Mouse (Mus musculus) lung, postnatal 0 days (tissue): Measurements from ENCODE around the gene Ecpas. TPM values are rescaled to one million over a fixed set of nuclear protein-coding genes. Genes with fewer than 3 reads are reported as not detected.

Experiments
- ATAC-seq: fragments of 200-750 bp; cut with Nextera tagmentation; 2 replicates; pipeline ENCODE4 v1.8.0; 2017; ENCODE audit warnings: moderate library complexity
- DNase-seq: peaks from one replicate; pipeline ENCODE4 v3.0.0-alpha.2; 2016; ENCODE audit warnings: low spot score
- H3K27ac ChIP-seq: fragments of 300-500 bp; sonication (generic); 2 replicates; pipeline ENCODE4 v1.5.1; 2014; ENCODE audit warnings: antibody characterized with exemption, mild to moderate bottlenecking, low read length, mixed read lengths
- H3K27me3 ChIP-seq: fragments of 300-500 bp; sonication (generic); replicated peaks from 2 replicates; pipeline ENCODE4 v1.6.1; 2014; ENCODE audit warnings: low read length, mixed read lengths; ENCODE audit not compliant: insufficient read depth
- H3K36me3 ChIP-seq: fragments of 300-500 bp; sonication (generic); 2 replicates; pipeline ENCODE4 v1.6.1; 2014; ENCODE audit warnings: low read length, mixed read lengths; ENCODE audit not compliant: insufficient read depth
- H3K4me1 ChIP-seq: fragments of 300-500 bp; sonication (generic); 2 replicates; pipeline ENCODE4 v1.6.1; 2014; ENCODE audit warnings: antibody characterized with exemption, low read depth, low read length, mixed read lengths; ENCODE audit not compliant: insufficient read depth
- H3K4me2 ChIP-seq: fragments of 300-500 bp; sonication (generic); replicated peaks from 2 replicates; pipeline ENCODE4 v1.6.1; 2014; ENCODE audit warnings: low read depth, mild to moderate bottlenecking, low read length, moderate library complexity, mixed read lengths
- H3K4me3 ChIP-seq: fragments of 300-500 bp; sonication (generic); 2 replicates; pipeline ENCODE4 v1.5.1; 2014; ENCODE audit warnings: low read depth, low read length
- H3K9ac ChIP-seq: fragments of 300-500 bp; sonication (generic); replicated peaks from 2 replicates; pipeline ENCODE4 v1.6.1; 2014; ENCODE audit warnings: low read depth, mild to moderate bottlenecking
- H3K9me3 ChIP-seq: fragments of 300-500 bp; sonication (generic); 2 replicates; pipeline ENCODE4 v1.6.1; 2016; ENCODE audit warnings: low read length, mixed read lengths
- CTCF ChIP-seq: IDR thresholded peaks from 2 replicates; pipeline ENCODE4 v1.5.1; 2016; ENCODE audit warnings: antibody characterized with exemption, mild to moderate bottlenecking
- EP300 ChIP-seq: IDR thresholded peaks from 2 replicates; pipeline ENCODE4 v1.6.1; 2016; ENCODE audit warnings: antibody characterized with exemption, mild to moderate bottlenecking, control low read depth
- WGBS: fragments of 180-500 bp; shearing (Covaris S2); extraction: QIAGEN DNeasy Blood & Tissue Kit; methylation state at CpG from one replicate; pipeline ENCODE4 v1.1.7; 2014; 5-methylcytosine and 5-hydroxymethylcytosine counted together
- polyA plus RNA-seq: library from polyadenylated mRNA; unstranded; fragments of >200 nt; fragmentation: Nextera tagmentation; extraction: Ambion mirVana; gene quantifications from 2 replicates; pipeline ENCODE4 v1.2.1, GENCODE M21; 2015

Gene Ecpas
- polyA plus RNA-seq, 1 experiment from 2014 or later = 15.8 TPM

GRCm38 (mm10) chr4:58898318-58898717, 14.2 kb downstream of the Ecpas start:
- Histone ChIP-seq H3K27ac (no peak overlapping the region), H3K9ac (no peak overlapping the region), H3K4me1 (no peaks in the 10 kb centered on the region; the same call in 1 of the 2 replicates), H3K36me3 (no peaks in the 10 kb centered on the region), H3K4me2 (no peak overlapping the region), H3K4me3 (no peak overlapping the region), H3K9me3 (no peaks in the 10 kb centered on the region), H3K27me3 (no peaks in the 10 kb centered on the region)
- ATAC-seq = no peak
- no peak for DNase-seq
- no peak for TF ChIP-seq CTCF
- TF ChIP-seq EP300 = no peak

- Histone ChIP-seq H3K27ac (no peak overlapping the region), H3K4me3 (no peak overlapping the region), H3K9ac (no peak overlapping the region), H3K4me1 (0 out of 2 replicates have a peak, but pooled peaks cover 3% of the 10 kb centered on the region), H3K9me3 (no peaks in the 10 kb centered on the region), H3K36me3 (no peaks in the 10 kb centered on the region), H3K4me2 (no peak overlapping the region), H3K27me3 (no peaks in the 10 kb centered on the region)
- TF ChIP-seq CTCF (no peak), EP300 (no peak)
- DNase-seq (no peak), ATAC-seq (no peak)
- WGBS = 59% methylated on average over 4 of the region's 4 CpGs
Measured at GRCm38 (mm10) chr4:58897436-58897835, 15.1 kb downstream of the Ecpas start.

- Histone ChIP-seq H3K4me2 (no peak overlapping the region), H3K9me3 (no peaks in the 10 kb centered on the region), H3K4me3 (no peak overlapping the region), H3K27me3 (no peaks in the 10 kb centered on the region), H3K27ac (no peak overlapping the region), H3K36me3 (no peaks in the 10 kb centered on the region), H3K9ac (no peak overlapping the region), H3K4me1 (0 out of 2 replicates have a peak, but pooled peaks cover 3% of the 10 kb centered on the region)
- TF ChIP-seq EP300 (no peak), CTCF (no peak)
- no peak for ATAC-seq
- DNase-seq = no peak
- 86% methylated on average over 7 of the region's 7 CpGs for WGBS
Measured at GRCm38 (mm10) chr4:58894399-58894798, 18.1 kb downstream of the Ecpas start.

- ATAC-seq (no peak), DNase-seq (no peak)
- H3K4me2 ChIP-seq = no peak overlapping the region
- WGBS = 84% methylated on average over 4 of the region's 4 CpGs
- H3K4me3 ChIP-seq = no peak overlapping the region
- no peak overlapping the region for H3K9ac ChIP-seq
- 0 out of 2 replicates have a peak, but pooled peaks cover 3% of the 10 kb centered on the region for H3K4me1 ChIP-seq
- no peaks in the 10 kb centered on the region for H3K9me3 ChIP-seq
- H3K27me3 ChIP-seq = no peaks in the 10 kb centered on the region
- TF ChIP-seq CTCF = no peak
- TF ChIP-seq EP300 = no peak
- H3K27ac ChIP-seq = no peak overlapping the region
- no peaks in the 10 kb centered on the region for H3K36me3 ChIP-seq
Measured at GRCm38 (mm10) chr4:58890035-58890782, 22.3 kb downstream of the Ecpas start.

- DNase-seq (no peak), ATAC-seq (no peak)
- Histone ChIP-seq H3K9me3 (no peaks in the 10 kb centered on the region), H3K27me3 (no peaks in the 10 kb centered on the region), H3K4me1 (0 out of 2 replicates have a peak, but pooled peaks cover 3% of the 10 kb centered on the region), H3K36me3 (no peaks in the 10 kb centered on the region), H3K4me3 (no peak overlapping the region), H3K4me2 (no peak overlapping the region), H3K27ac (no peak overlapping the region), H3K9ac (no peak overlapping the region)
- WGBS = 84% methylated on average over 1 of the region's 1 CpGs
- TF ChIP-seq EP300 = no peak
- no peak for TF ChIP-seq CTCF
Measured at GRCm38 (mm10) chr4:58888568-58888967, 24.0 kb downstream of the Ecpas start.

GRCm38 (mm10) chr4:58887626-58888025, 24.9 kb downstream of the Ecpas start:
- TF ChIP-seq EP300 (no peak), CTCF (no peak)

More at GRCm38 (mm10) chr4:58887626-58888025, 24.9 kb downstream of the Ecpas start:
- 78% methylated on average over 3 of the region's 3 CpGs for WGBS
- no peak overlapping the region for H3K4me3 ChIP-seq
- H3K27me3 ChIP-seq = no peaks in the 10 kb centered on the region
- no peaks in the 10 kb centered on the region for H3K9me3 ChIP-seq
- H3K27ac ChIP-seq = no peak overlapping the region
- no peaks in the 10 kb centered on the region for H3K4me1 ChIP-seq
- DNase-seq = no peak
- ATAC-seq = no peak
- H3K9ac ChIP-seq = no peak overlapping the region
- no peak overlapping the region for H3K4me2 ChIP-seq
- H3K36me3 ChIP-seq = no peaks in the 10 kb centered on the region
